Mouse (Mus musculus) cerebellum, adult (tissue): ENCODE measurements around the gene L2hgdh.

Experiments used
- ATAC-seq: cut with Nextera tagmentation; 2 replicates; pipeline ENCODE4 v1.9.2; 2017; ENCODE audit warnings: mild to moderate bottlenecking, moderate library complexity, mixed read lengths; ENCODE audit not compliant: insufficient number of reproducible peaks, low FRiP score, low TSS enrichment

Gene L2hgdh

GRCm38 (mm10) chr12:69732221-69732620, 7.5 kb upstream of the L2hgdh start:
- no peak for ATAC-seq

- ATAC-seq: no peak
Measured at GRCm38 (mm10) chr12:69730306-69730705, 5.6 kb upstream of the L2hgdh start.

GRCm38 (mm10) chr12:69729246-69729645, 4.6 kb upstream of the L2hgdh start:
- ATAC-seq: no peak

- ATAC-seq: no peak
Measured at GRCm38 (mm10) chr12:69724018-69724710, 509 bp downstream of the L2hgdh start.

GRCm38 (mm10) chr12:69723376-69723775, 1.3 kb downstream of the L2hgdh start:
- ATAC-seq: no peak

- ATAC-seq: no peak
Measured at GRCm38 (mm10) chr12:69722857-69723256, 1.8 kb downstream of the L2hgdh start.

GRCm38 (mm10) chr12:69713628-69714027, 11.0 kb downstream of the L2hgdh start:
- no peak for ATAC-seq

- no peak for ATAC-seq
Measured at GRCm38 (mm10) chr12:69704799-69705458, 19.7 kb downstream of the L2hgdh start.

GRCm38 (mm10) chr12:69698352-69698751, 26.3 kb downstream of the L2hgdh start:
- no peak for ATAC-seq

- no peak for ATAC-seq
Measured at GRCm38 (mm10) chr12:69696746-69697145, 27.9 kb downstream of the L2hgdh start.

GRCm38 (mm10) chr12:69693471-69693870, 31.2 kb downstream of the L2hgdh start:
- no peak for ATAC-seq

- ATAC-seq: no peak
Measured at GRCm38 (mm10) chr12:69690714-69691113, 34.0 kb downstream of the L2hgdh start.

- ATAC-seq: no peak
Measured at GRCm38 (mm10) chr12:69689094-69689493, 35.6 kb downstream of the L2hgdh start.

GRCm38 (mm10) chr12:69688368-69688767, 36.3 kb downstream of the L2hgdh start:
- no peak for ATAC-seq

- ATAC-seq: peak; percentile 78
Measured at GRCm38 (mm10) chr12:69683537-69683936, 41.1 kb downstream of the L2hgdh start.

GRCm38 (mm10) chr12:69682788-69683419, 41.8 kb downstream of the L2hgdh start:
- no peak for ATAC-seq

- peak; percentile 79 for ATAC-seq
Measured at GRCm38 (mm10) chr12:69682065-69682787, 42.4 kb downstream of the L2hgdh start.

GRCm38 (mm10) chr12:69681566-69682061, 43.1 kb downstream of the L2hgdh start, which contains the start of gene Sos2:
Sos2 (minus strand) TSS chr12:69681852.
- ATAC-seq: peak; percentile 67

- no peak; the same call in 1 of the 2 replicates for ATAC-seq
Measured at GRCm38 (mm10) chr12:69680635-69681565, 43.8 kb downstream of the L2hgdh start.
